Mouse (Mus musculus) kidney, adult 10 weeks (tissue): ENCODE measurements around the gene Fam196b. TPM values are rescaled to one million over a fixed set of nuclear protein-coding genes. Genes with fewer than 3 reads are reported as not detected.

Source experiments
- polyA plus RNA-seq: library from polyadenylated mRNA; stranded (reverse); fragments of 350-450 nt; fragmentation: Illumina TruSeq; extraction: RNeasy Lipid Tissue Mini Kit (QIAGEN cat#74804); gene quantifications from one replicate; pipeline ENCODE4 v1.2.3, GENCODE M21; 2014; ENCODE audit warnings: low read depth, low replicate concordance

Gene Fam196b
- polyA plus RNA-seq, result 0.20 TPM

DNA sequence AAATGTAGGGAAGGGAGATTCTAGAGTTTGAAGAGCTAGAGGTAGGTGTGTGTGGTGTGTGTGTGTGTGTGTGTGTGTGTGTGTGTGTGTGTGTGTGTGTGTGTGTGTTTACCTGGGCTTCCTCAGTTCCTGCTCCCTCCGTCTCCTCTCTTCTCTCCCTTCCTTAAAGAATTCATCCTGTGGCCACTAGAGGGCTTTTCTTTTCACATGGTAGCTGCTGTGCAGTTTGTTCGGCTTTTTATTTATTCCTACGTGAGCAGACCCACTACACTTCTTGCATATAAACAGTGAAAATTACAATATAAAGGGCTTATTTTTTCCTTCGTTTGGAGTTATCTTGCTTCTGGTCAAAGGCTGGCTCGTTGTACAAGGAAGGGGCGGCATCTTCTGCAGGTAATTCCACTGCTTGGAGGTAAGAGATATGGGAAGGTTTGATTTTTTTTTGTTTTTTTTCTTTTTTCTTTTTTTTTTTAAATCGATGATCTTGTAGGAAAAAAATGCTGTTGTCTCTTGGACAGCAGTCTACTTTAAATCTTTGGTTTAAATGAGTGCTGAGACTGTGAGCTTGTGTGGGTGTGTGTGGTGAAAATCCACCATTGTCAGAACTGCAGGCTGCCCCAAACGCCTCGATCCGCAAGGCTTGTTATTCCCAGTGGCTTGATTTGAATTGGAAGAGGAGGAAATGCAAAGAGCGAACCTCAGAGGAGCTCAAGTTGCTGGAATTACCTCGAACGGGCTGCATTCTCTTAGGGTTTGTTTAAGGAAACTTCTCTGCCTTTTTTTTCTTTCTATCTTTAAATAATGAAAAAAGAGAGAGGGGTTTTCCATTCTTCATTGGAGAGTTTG is at the start of gene Fam196b:
TSS of gene Fam196b (plus strand) at position 289 of the 846 bp plus-strand sequence.

Other genes with a start within 250 kb of the Fam196b start
- gene 4930469K13Rik, start 216.3 kb upstream of the Fam196b start, polyA plus RNA-seq, result 26.8 TPM
- 30.1 TPM for gene Foxi1, start 106.7 kb upstream of the Fam196b start, polyA plus RNA-seq